Mouse (Mus musculus) layer of hippocampus, adult 9-10 months (tissue): ENCODE measurements around the gene Cela3b.

Source experiments
- DNase-seq: peaks from one replicate; pipeline ENCODE4 v3.0.0; 2022; ENCODE audit warnings: low spot score

Cela3b gene

DNA sequence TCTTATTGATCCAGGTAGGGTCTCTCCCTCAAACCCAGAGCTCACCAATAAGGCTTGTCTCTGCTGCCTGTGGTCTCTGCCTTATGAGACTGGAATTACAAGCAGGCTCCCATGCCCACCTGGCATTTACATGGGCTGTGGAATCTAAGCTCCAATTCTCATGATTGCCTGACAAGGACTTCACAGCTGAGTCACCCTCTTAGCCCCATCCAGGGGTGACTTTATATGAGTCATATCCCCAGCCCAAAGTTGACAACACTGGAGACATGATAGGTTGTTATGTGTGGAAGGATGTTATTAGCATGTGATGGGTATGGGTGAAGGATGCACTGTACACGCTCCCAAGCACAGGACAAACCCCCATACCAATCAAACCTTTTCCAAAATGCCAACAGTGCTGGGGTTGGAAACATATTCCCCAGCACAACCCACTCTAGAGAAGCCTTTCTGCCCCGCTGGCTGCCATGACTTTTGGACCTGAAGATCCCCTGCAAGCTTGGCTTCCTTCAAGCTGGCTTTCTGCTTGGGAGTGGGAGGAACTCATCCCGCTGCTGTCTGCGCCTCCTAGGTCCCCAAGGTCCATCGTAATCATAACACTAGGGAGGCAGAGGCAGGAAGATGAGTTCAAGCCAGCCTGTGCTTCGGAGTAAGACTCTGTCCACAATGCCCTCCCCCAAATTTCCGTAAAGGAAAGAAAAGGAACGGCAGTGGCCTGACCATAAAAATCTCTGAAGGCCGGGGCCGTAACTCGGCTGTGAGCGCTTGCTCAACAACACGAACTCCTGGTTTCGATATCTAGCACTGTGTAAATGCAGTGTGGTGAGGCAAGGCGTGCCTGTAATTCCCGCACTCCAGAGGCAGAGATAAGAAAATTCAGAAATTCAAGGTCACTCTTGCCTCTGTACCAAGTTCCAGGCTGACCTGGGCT is 58.5 kb downstream of the Cela3b start:
- DNase-seq, result no peak
